Mouse (Mus musculus) MEL-GATA-1-ER (cell line): ENCODE measurements around the gene Procr.

Experiments
- DNase-seq: peaks from one replicate; pipeline ENCODE4 v3.0.0-alpha.2; 2012; ENCODE audit warnings: low read depth; ENCODE audit errors: extremely low read depth

The Procr gene

GRCm38 (mm10) chr2:155802761-155803160, 51.8 kb downstream of the Procr start:
- DNase-seq = peak; percentile 36

GRCm38 (mm10) chr2:155804053-155804452, 53.1 kb downstream of the Procr start:
- DNase-seq = no peak
